Mouse (Mus musculus) lung, embryonic 15.5 days (tissue): Measurements from ENCODE around the gene Dennd4c. TPM values are rescaled to one million over a fixed set of nuclear protein-coding genes. Genes with fewer than 3 reads are reported as not detected.

ENCODE experiments used
- ATAC-seq: fragments of 200-750 bp; cut with Nextera tagmentation; 2 replicates; pipeline ENCODE4 v1.8.0; 2017; ENCODE audit warnings: moderate number of reproducible peaks, borderline replicate concordance; ENCODE audit not compliant: low FRiP score, low TSS enrichment; ENCODE audit errors: extremely low read depth
- H3K27ac ChIP-seq: fragments of 300-500 bp; sonication (generic); 2 replicates; pipeline ENCODE4 v1.5.1; 2015; ENCODE audit warnings: moderate library complexity, mild to moderate bottlenecking, inconsistent platforms
- H3K27me3 ChIP-seq: fragments of 300-500 bp; sonication (generic); 2 replicates; pipeline ENCODE4 v1.6.1; 2015; ENCODE audit warnings: inconsistent platforms
- H3K36me3 ChIP-seq: fragments of 300-500 bp; sonication (generic); 2 replicates; pipeline ENCODE4 v1.6.1; 2015; ENCODE audit warnings: inconsistent platforms
- H3K4me1 ChIP-seq: fragments of 300-500 bp; sonication (generic); 2 replicates; pipeline ENCODE4 v1.6.1; 2015; ENCODE audit warnings: inconsistent platforms
- H3K4me2 ChIP-seq: fragments of 300-500 bp; sonication (generic); 2 replicates; pipeline ENCODE4 v1.6.1; 2015; ENCODE audit warnings: inconsistent platforms, mild to moderate bottlenecking, moderate library complexity
- H3K4me3 ChIP-seq: fragments of 300-500 bp; sonication (generic); 2 replicates; pipeline ENCODE4 v1.5.1; 2015; ENCODE audit warnings: mild to moderate bottlenecking, inconsistent platforms
- H3K9ac ChIP-seq: fragments of 300-500 bp; sonication (generic); 2 replicates; pipeline ENCODE4 v1.6.1; 2015; ENCODE audit warnings: inconsistent platforms
- H3K9me3 ChIP-seq: fragments of 300-500 bp; sonication (generic); 2 replicates; pipeline ENCODE4 v1.6.1; 2016; ENCODE audit warnings: inconsistent platforms
- WGBS: fragments of 180-500 bp; shearing (Covaris S2); methylation state at CpG from one replicate; pipeline ENCODE4 v1.1.7; 2015; 5-methylcytosine and 5-hydroxymethylcytosine counted together
- polyA plus RNA-seq: library from polyadenylated mRNA; unstranded; fragments of >200 nt; fragmentation: Nextera tagmentation; extraction: Ambion mirVana; gene quantifications from 2 replicates; pipeline ENCODE4 v1.2.1, GENCODE M21; 2015

Dennd4c gene
- polyA plus RNA-seq, 1 experiment from 2014 or later = 7.1 TPM

- 7% methylated on average over 4 of the region's 4 CpGs for WGBS
- Histone ChIP-seq H3K27ac (peak overlapping the region; percentile 5; the same call in 1 of the 2 replicates), H3K27me3 (no peaks in the 10 kb centered on the region), H3K4me3 (no peak overlapping the region), H3K36me3 (no peaks in the 10 kb centered on the region), H3K9ac (no peak overlapping the region), H3K9me3 (no peaks in the 10 kb centered on the region), H3K4me2 (no peak overlapping the region), H3K4me1 (peaks cover 8% of the 10 kb centered on the region; the same call in 1 of the 2 replicates)
- no peak for ATAC-seq
Observed at GRCm38 (mm10) chr4:86725175-86725574, 23.2 kb upstream of the Dennd4c start.

- Histone ChIP-seq H3K36me3 (no peaks in the 10 kb centered on the region), H3K9me3 (no peaks in the 10 kb centered on the region), H3K27me3 (no peaks in the 10 kb centered on the region), H3K4me3 (no peak overlapping the region), H3K27ac (no peak overlapping the region), H3K4me1 (peaks cover 8% of the 10 kb centered on the region; the same call in 1 of the 2 replicates), H3K4me2 (no peak overlapping the region), H3K9ac (no peak overlapping the region)
- ATAC-seq = no peak
- WGBS = 91% methylated on average over 5 of the region's 5 CpGs
Observed at GRCm38 (mm10) chr4:86726141-86726540, 22.2 kb upstream of the Dennd4c start.

- Histone ChIP-seq H3K9me3 (no peaks in the 10 kb centered on the region), H3K4me2 (no peak overlapping the region), H3K27me3 (no peaks in the 10 kb centered on the region), H3K27ac (no peak overlapping the region), H3K4me1 (peaks cover 8% of the 10 kb centered on the region; the same call in 1 of the 2 replicates), H3K4me3 (no peak overlapping the region), H3K9ac (no peak overlapping the region), H3K36me3 (no peaks in the 10 kb centered on the region)
- 46% methylated on average over 6 of the region's 6 CpGs for WGBS
- no peak for ATAC-seq
Observed at GRCm38 (mm10) chr4:86729829-86730228, 18.5 kb upstream of the Dennd4c start.

GRCm38 (mm10) chr4:86734088-86734841 lies 14.1 kb upstream of the Dennd4c start:
- 81% methylated on average over 19 of the region's 19 CpGs for WGBS
- no peak overlapping the region for H3K4me3 ChIP-seq
- H3K4me1 ChIP-seq = no peaks in the 10 kb centered on the region
- H3K4me2 ChIP-seq = no peak overlapping the region
- H3K36me3 ChIP-seq = no peaks in the 10 kb centered on the region
- H3K27ac ChIP-seq = no peak overlapping the region
- no peaks in the 10 kb centered on the region for H3K9me3 ChIP-seq
- no peaks in the 10 kb centered on the region for H3K27me3 ChIP-seq
- H3K9ac ChIP-seq = no peak overlapping the region
- ATAC-seq = no peak

- Histone ChIP-seq H3K4me1 (no peaks in the 10 kb centered on the region), H3K9ac (no peak overlapping the region), H3K4me2 (no peak overlapping the region), H3K36me3 (no peaks in the 10 kb centered on the region), H3K27me3 (no peaks in the 10 kb centered on the region), H3K4me3 (no peak overlapping the region), H3K27ac (no peak overlapping the region), H3K9me3 (no peaks in the 10 kb centered on the region)
- WGBS = 50% methylated on average over 5 of the region's 5 CpGs
- ATAC-seq = no peak
Observed at GRCm38 (mm10) chr4:86739308-86739993, 8.9 kb upstream of the Dennd4c start.

- Histone ChIP-seq H3K4me2 (peak overlapping the region; percentile 83), H3K4me1 (peaks cover 17% of the 10 kb centered on the region), H3K27me3 (no peaks in the 10 kb centered on the region), H3K36me3 (no peaks in the 10 kb centered on the region), H3K9me3 (no peaks in the 10 kb centered on the region), H3K27ac (peak overlapping the region; percentile 92), H3K9ac (peak overlapping the region; percentile 92), H3K4me3 (peak overlapping the region; percentile 87)
- 1% methylated on average over 13 of the region's 13 CpGs for WGBS
- no peak for ATAC-seq
Observed at GRCm38 (mm10) chr4:86749361-86749841, 1.0 kb downstream of the Dennd4c start.

GRCm38 (mm10) chr4:86750346-86750945 lies 2.1 kb downstream of the Dennd4c start:
- H3K4me3 ChIP-seq = peak overlapping the region; percentile 5; the same call in 1 of the 2 replicates
- peaks cover 17% of the 10 kb centered on the region for H3K4me1 ChIP-seq
- WGBS = 51% methylated on average over 10 of the region's 10 CpGs
- no peaks in the 10 kb centered on the region for H3K27me3 ChIP-seq
- ATAC-seq = no peak
- H3K9me3 ChIP-seq = no peaks in the 10 kb centered on the region
- 0 out of 2 replicates have a peak overlapping the region, but pooled peaks have one; percentile 0 for H3K9ac ChIP-seq
- H3K36me3 ChIP-seq = no peaks in the 10 kb centered on the region
- no peak overlapping the region for H3K27ac ChIP-seq
- peak overlapping the region; percentile 83 for H3K4me2 ChIP-seq

GRCm38 (mm10) chr4:86764307-86764706 lies 16.0 kb downstream of the Dennd4c start:
- no peak for ATAC-seq
- Histone ChIP-seq H3K27ac (no peak overlapping the region), H3K27me3 (no peaks in the 10 kb centered on the region), H3K9ac (no peak overlapping the region), H3K9me3 (no peaks in the 10 kb centered on the region), H3K4me2 (no peak overlapping the region), H3K4me1 (0 out of 2 replicates have a peak, but pooled peaks cover 4% of the 10 kb centered on the region), H3K4me3 (no peak overlapping the region), H3K36me3 (no peaks in the 10 kb centered on the region)

GRCm38 (mm10) chr4:86777587-86777986 lies 29.2 kb downstream of the Dennd4c start:
- H3K9ac ChIP-seq = no peak overlapping the region
- H3K4me1 ChIP-seq = 0 out of 2 replicates have a peak, but pooled peaks cover 7% of the 10 kb centered on the region
- H3K36me3 ChIP-seq = peaks cover 21% of the 10 kb centered on the region
- H3K4me3 ChIP-seq = no peak overlapping the region
- H3K27me3 ChIP-seq = no peaks in the 10 kb centered on the region
- ATAC-seq = no peak; the same call in 1 of the 2 replicates
- H3K27ac ChIP-seq = no peak overlapping the region
- H3K9me3 ChIP-seq = no peaks in the 10 kb centered on the region
- no peak overlapping the region for H3K4me2 ChIP-seq
- 23% methylated on average over 9 of the region's 9 CpGs for WGBS

- ATAC-seq = no peak
Observed at GRCm38 (mm10) chr4:86810604-86811003, 62.2 kb downstream of the Dennd4c start.

GRCm38 (mm10) chr4:86814850-86815249 lies 66.5 kb downstream of the Dennd4c start:
- H3K9me3 ChIP-seq = no peaks in the 10 kb centered on the region
- no peak for ATAC-seq
- H3K4me2 ChIP-seq = no peak overlapping the region
- no peak overlapping the region for H3K27ac ChIP-seq
- H3K27me3 ChIP-seq = no peaks in the 10 kb centered on the region
- no peaks in the 10 kb centered on the region for H3K4me1 ChIP-seq
- H3K9ac ChIP-seq = no peak overlapping the region
- H3K4me3 ChIP-seq = no peak overlapping the region
- WGBS = 87% methylated on average over 3 of the region's 3 CpGs
- peaks cover 15% of the 10 kb centered on the region for H3K36me3 ChIP-seq

More at GRCm38 (mm10) chr4:86810604-86811003, 62.2 kb downstream of the Dennd4c start:
- Histone ChIP-seq H3K27me3 (no peaks in the 10 kb centered on the region), H3K9me3 (no peaks in the 10 kb centered on the region), H3K9ac (no peak overlapping the region), H3K4me1 (no peaks in the 10 kb centered on the region), H3K27ac (no peak overlapping the region), H3K36me3 (peaks cover 18% of the 10 kb centered on the region), H3K4me3 (no peak overlapping the region), H3K4me2 (no peak overlapping the region)
- WGBS = 66% methylated on average over 2 of the region's 2 CpGs
